Mouse (Mus musculus) heart, adult 2 months (tissue): ENCODE measurements at regions not wholly inside any gene's neighbourhood (a gene's known extent, or its start where the extent isn't known, plus 50 kb on each side); places are given as distances from the start of the nearest gene placed in this dataset.

Experiments
- DNase-seq, 2 experiments: peaks; one replicate each; pipeline ENCODE4 v3.0.0; 2021
- H3K27ac ChIP-seq: fragments of 200-600 bp; 2 replicates; pipeline ENCODE4 v1.8.1; 2022
- H3K27me3 ChIP-seq: fragments of 200-500 bp; 2 replicates; pipeline ENCODE4 v1.6.1; 2012; ENCODE audit warnings: mild to moderate bottlenecking, low read length, inconsistent platforms, mixed read lengths; ENCODE audit not compliant: control insufficient read depth, insufficient read depth
- H3K36me3 ChIP-seq: fragments of 200-500 bp; 2 replicates; pipeline ENCODE4 v1.6.1; 2012; ENCODE audit warnings: low read length, inconsistent platforms; ENCODE audit not compliant: control insufficient read depth, insufficient read depth
- H3K4me1 ChIP-seq: fragments of 200-500 bp; 2 replicates; pipeline ENCODE4 v1.6.1; 2011; ENCODE audit warnings: low read length; ENCODE audit not compliant: control insufficient read depth, insufficient read depth
- H3K4me3 ChIP-seq: fragments of 200-600 bp; 2 replicates; pipeline ENCODE4 v1.8.1; 2022
- H3K79me2 ChIP-seq: fragments of 200-500 bp; replicated peaks from 2 replicates; pipeline ENCODE4 v1.6.1; 2012; ENCODE audit warnings: mild to moderate bottlenecking, inconsistent platforms, low read length, moderate library complexity, mixed read lengths; ENCODE audit not compliant: control insufficient read depth, insufficient read depth
- H3K9ac ChIP-seq: fragments of 200-500 bp; 2 replicates; pipeline ENCODE4 v1.6.1; 2012; ENCODE audit warnings: low read depth, mild to moderate bottlenecking, control low read depth, inconsistent platforms, low read length, mixed read lengths
- CTCF ChIP-seq: fragments of 200-600 bp; IDR thresholded peaks from 2 replicates; pipeline ENCODE4 v1.8.1; 2022; ENCODE audit warnings: antibody characterized with exemption, mild to moderate bottlenecking, moderate library complexity
- EP300 ChIP-seq: fragments of 200-500 bp; IDR thresholded peaks from 2 replicates; pipeline ENCODE4 v1.6.1; 2011; ENCODE audit warnings: low read depth, low read length, control low read depth; ENCODE audit not compliant: insufficient read depth
- POLR2A ChIP-seq: fragments of 200-500 bp; IDR thresholded peaks from 2 replicates; pipeline ENCODE4 v1.6.1; 2011; ENCODE audit warnings: mild to moderate bottlenecking, low read depth, low read length, control low read depth; ENCODE audit not compliant: insufficient read depth
- WGBS: fragments of 180-500 bp; shearing (Covaris S2); methylation state at CpG from one replicate; pipeline ENCODE4 v1.1.7; 2018; 5-methylcytosine and 5-hydroxymethylcytosine counted together
- intact Hi-C: fragments of 180-260 bp; cut with DNase I; formaldehyde crosslinking; loops from one replicate; pipeline ENCODE4 v1.15.1; 2025

DNA sequence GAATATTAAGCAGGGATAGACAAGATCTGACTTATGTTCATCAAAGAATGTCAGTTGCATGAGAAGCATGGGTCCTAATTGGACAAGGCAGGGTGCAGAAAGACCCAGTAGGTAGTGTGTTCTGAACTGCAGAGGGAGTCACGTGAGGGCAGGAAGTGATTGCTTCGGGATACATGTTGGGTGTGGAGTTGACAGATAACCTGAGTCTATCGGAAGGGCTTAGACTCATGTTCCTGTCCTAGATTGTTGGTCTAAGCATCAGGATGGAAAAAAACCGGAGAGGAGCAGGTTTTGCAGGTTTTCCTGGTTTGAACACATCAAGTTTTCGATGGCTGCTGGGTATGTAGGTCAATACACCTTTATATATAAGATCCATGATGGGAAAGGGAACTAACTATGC is 101.8 kb upstream of the Tab2 start:
- no peaks in the 10 kb centered on the region for H3K27me3 ChIP-seq
- no peaks in the 10 kb centered on the region; the same call in 1 of the 2 replicates for H3K4me1 ChIP-seq
- TF ChIP-seq CTCF = no peak
- TF ChIP-seq EP300 = no peak
- TF ChIP-seq POLR2A = no peak
- H3K9ac ChIP-seq = no peak overlapping the region
- H3K36me3 ChIP-seq = no peaks in the 10 kb centered on the region
- no peak for DNase-seq
- 59% methylated on average over 5 of the region's 5 CpGs for whole genome bisulfite sequencing
- no peak overlapping the region for H3K27ac ChIP-seq
- H3K4me3 ChIP-seq = no peak overlapping the region
- H3K79me2 ChIP-seq = no peaks in the 10 kb centered on the region
- intact Hi-C loops = no loop called here

DNA sequence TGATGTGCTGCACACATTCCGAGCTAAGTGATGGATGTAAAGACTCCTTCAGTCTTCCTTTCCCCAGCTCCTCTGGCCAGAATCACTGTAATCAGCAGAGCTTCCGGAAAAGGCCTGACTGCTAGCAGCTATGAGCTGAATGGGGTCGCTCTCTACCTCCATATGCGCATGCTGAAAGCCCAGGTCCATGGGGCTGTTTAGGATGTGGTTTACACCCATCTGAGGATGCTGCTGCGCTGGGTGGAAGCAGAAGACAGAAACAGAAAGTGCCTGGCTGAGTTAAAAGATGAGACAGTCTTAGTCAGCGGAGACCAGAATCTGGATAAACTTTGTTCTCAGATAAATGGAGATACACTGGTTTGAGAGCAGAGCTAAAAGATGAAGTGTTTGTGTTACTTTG is 99.3 kb upstream of the Tab2 start:
- 57% methylated on average over 6 of the region's 6 CpGs for WGBS
- intact Hi-C loops = no loop called here
- DNase-seq = no peak
- Histone ChIP-seq H3K27ac (no peak overlapping the region), H3K4me1 (no peaks in the 10 kb centered on the region; the same call in 1 of the 2 replicates), H3K79me2 (no peaks in the 10 kb centered on the region), H3K36me3 (no peaks in the 10 kb centered on the region), H3K4me3 (no peak overlapping the region), H3K9ac (no peak overlapping the region), H3K27me3 (no peaks in the 10 kb centered on the region)
- TF ChIP-seq POLR2A = no peak
- no peak for TF ChIP-seq CTCF
- TF ChIP-seq EP300 = no peak

DNA sequence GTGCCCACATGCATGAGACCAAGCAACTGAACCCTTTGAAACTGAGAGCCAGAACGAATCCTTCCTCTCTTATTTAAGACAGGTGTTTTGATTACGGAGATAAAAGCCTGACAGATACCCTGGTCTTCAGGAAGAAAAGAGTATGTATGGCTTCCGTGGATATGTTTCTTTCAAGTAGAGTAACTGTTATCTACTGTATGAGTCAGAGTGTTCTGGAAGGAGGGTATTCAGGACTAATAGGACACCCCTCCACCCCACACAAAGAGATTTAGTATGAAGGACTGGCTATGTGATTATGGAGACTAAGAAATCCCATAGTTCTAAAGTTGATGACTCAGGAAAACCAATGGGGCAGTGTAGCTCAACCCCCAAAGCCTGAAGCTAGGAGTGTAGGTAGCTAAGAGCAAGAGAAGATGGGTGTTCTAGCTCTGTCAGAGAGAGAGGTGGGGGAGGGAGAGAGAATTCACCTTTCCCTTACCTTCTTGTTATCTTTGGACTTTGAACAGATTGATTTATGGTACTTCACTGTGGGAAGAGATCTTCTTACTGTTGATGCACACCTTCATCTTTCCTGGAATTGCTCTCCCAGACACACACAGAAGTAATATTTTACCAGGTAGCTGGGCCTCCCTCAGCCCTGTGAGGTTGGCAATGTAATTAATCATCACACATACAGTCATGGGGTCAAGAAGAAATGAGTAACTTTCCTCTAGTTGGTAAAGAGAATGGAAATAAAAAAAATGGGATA is 87.6 kb upstream of the Tab2 start:
- no peak overlapping the region for H3K27ac ChIP-seq
- no peaks in the 10 kb centered on the region for H3K79me2 ChIP-seq
- no peaks in the 10 kb centered on the region for H3K36me3 ChIP-seq
- TF ChIP-seq POLR2A (no peak), EP300 (no peak), CTCF (no peak)
- no peak for DNase-seq
- H3K4me1 ChIP-seq = no peaks in the 10 kb centered on the region
- no peaks in the 10 kb centered on the region for H3K27me3 ChIP-seq
- H3K4me3 ChIP-seq = no peak overlapping the region
- H3K9ac ChIP-seq = no peak overlapping the region
- WGBS = 76% methylated on average over 3 of the region's 3 CpGs
- intact Hi-C loops = no loop called here

DNA sequence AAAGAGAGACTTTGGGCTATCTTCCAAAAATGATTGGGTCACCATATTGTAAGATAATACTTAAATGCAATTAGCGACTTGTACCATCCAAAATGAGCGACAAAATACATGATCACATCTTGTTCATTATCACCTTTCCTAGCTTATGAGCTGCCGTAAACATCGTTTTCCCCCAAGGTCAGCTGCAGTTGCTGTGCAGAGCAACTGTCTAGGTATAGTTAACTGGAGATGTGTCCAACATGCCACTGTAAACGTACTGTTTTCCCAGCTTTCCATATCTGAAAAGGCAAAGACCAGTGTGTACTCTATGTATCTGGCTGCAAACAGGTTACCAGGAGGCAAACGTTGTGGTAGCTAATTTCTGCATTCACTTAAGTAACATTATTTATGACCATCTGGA is 86.3 kb upstream of the Tab2 start:
- no peaks in the 10 kb centered on the region for H3K27me3 ChIP-seq
- TF ChIP-seq EP300 (no peak), POLR2A (no peak), CTCF (no peak)
- DNase-seq = no peak
- H3K4me3 ChIP-seq = no peak overlapping the region
- H3K4me1 ChIP-seq = no peaks in the 10 kb centered on the region
- H3K36me3 ChIP-seq = no peaks in the 10 kb centered on the region
- WGBS = 91% methylated on average over 6 of the region's 6 CpGs
- H3K27ac ChIP-seq = no peak overlapping the region
- no peak overlapping the region for H3K9ac ChIP-seq
- no peaks in the 10 kb centered on the region for H3K79me2 ChIP-seq
- intact Hi-C loops = no loop called here

DNA sequence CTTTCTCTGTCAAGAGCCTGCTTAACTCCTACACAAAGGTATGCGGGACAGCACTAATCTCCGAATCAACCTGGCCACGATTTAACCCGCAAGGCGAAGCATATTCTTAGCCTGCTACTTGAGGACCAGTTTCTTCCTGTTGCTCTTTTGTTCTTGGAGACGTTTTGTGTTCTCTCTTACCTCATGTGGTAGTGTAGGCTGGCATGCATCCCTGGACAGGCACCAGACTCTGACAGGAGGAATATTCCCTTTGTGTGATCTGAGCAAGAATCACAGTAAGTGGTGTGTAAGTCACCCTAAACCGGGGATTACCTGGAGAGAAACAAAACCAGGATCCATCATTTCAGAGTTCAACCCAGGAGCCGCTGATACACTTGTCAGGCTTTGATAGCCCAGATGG is 85.8 kb upstream of the Tab2 start:
- Histone ChIP-seq H3K27ac (no peak overlapping the region), H3K4me1 (no peaks in the 10 kb centered on the region), H3K36me3 (no peaks in the 10 kb centered on the region), H3K79me2 (no peaks in the 10 kb centered on the region), H3K27me3 (no peaks in the 10 kb centered on the region), H3K9ac (no peak overlapping the region), H3K4me3 (no peak overlapping the region)
- intact Hi-C loops = no loop called here
- TF ChIP-seq POLR2A (no peak), CTCF (no peak), EP300 (no peak)
- no peak for DNase-seq
- WGBS = 78% methylated on average over 8 of the region's 8 CpGs

DNA sequence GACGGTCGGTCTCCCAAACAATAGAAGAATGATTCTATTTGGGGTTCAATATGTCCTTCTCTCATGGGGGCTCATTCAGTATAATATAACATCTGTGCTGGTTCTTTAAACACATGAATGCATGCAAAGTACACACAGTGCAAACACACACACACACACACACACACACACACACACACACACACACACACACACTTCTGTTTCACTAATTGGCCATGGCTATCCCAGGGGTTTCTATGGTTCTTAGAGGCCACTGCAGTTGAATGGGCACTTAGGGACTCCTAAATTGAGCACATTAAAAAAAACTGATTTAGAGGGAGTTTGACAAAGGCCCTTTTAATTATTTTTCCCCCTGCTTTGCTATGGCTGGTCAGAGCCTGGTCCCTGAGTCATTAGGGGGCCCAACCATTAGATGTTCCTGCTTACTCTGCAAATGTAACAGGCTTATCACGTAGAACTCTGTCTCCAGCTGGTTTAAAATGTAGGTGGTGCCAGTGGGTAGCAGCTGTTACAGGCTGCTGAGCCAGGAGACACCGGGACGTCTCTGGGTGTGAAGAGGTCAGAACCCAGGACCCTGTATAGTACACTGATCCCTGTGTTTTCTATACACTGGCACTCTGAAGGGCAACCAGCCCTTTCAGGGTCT is 82.1 kb upstream of the Tab2 start:
- no peak for DNase-seq
- intact Hi-C loops = no loop called here
- Histone ChIP-seq H3K4me1 (no peaks in the 10 kb centered on the region), H3K9ac (no peak overlapping the region), H3K36me3 (no peaks in the 10 kb centered on the region), H3K4me3 (no peak overlapping the region), H3K79me2 (no peaks in the 10 kb centered on the region), H3K27me3 (no peaks in the 10 kb centered on the region), H3K27ac (no peak overlapping the region)
- WGBS = 49% methylated on average over 5 of the region's 5 CpGs
- TF ChIP-seq EP300 (no peak), POLR2A (no peak), CTCF (no peak)
